Mouse (Mus musculus) cortical plate, adult 2 months (tissue): ENCODE measurements around the gene Slco3a1.

Source experiments
- CTCF ChIP-seq: fragments of 200-500 bp; IDR thresholded peaks from 2 replicates; pipeline ENCODE4 v1.5.1; 2011; ENCODE audit warnings: mild to moderate bottlenecking, control low read depth, low read length; ENCODE audit not compliant: insufficient read depth; ENCODE audit errors: extremely low read depth
- POLR2A ChIP-seq: fragments of 200-500 bp; IDR thresholded peaks from 2 replicates; pipeline ENCODE4 v1.6.1; 2011; ENCODE audit warnings: mild to moderate bottlenecking, low read length, control low read depth; ENCODE audit not compliant: insufficient read depth; ENCODE audit errors: extremely low read depth

DNA sequence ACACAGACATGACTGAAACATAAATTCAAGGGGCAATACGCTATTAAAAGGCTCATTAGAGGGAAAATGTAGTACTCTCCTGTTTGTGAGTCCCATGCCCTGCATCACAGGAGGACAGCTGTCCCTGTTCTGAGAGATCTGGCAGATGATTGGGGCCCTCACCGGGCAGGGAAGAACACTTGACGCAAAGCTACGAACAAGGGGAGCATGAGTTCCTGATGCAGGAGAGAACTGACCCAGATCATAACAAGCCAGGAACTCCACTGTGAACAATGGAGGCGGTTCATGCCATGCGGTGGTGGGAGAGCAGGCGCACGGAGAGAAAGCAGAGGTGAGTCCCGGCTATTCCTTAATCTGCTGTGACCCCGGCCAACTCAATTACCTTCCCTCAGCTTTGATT lies 48.9 kb downstream of the Slco3a1 start:
- TF ChIP-seq POLR2A, result no peak
- no peak for TF ChIP-seq CTCF
